Mouse (Mus musculus) brain, adult 2 months (tissue): ENCODE measurements around the gene Gm19668.
"Not testable (repeated sequence)": the region's sequence is repeated elsewhere in the genome, so short reads cannot be mapped to it uniquely, and the experiment has no call there.

ENCODE experiments used
- DNase-seq: peaks from one replicate; pipeline ENCODE4 v3.0.0; 2011; ENCODE audit warnings: low read depth, low spot score

Gene Gm19668

GRCm38 (mm10) chr10:77771225-77771624 lies 27.7 kb downstream of the Gm19668 start, which contains the start of gene Gm3238:
Gene Gm3238 (minus strand): TSS chr10:77771325.
- not testable (repeated sequence) for DNase-seq

- DNase-seq: no peak
Observed at GRCm38 (mm10) chr10:77769727-77770126, 29.2 kb downstream of the Gm19668 start.

GRCm38 (mm10) chr10:77759582-77759981 lies 39.4 kb downstream of the Gm19668 start, which contains the start of gene Gm3233:
Gene Gm3233 (minus strand): TSS chr10:77759682.
- DNase-seq: not testable (repeated sequence)

GRCm38 (mm10) chr10:77753448-77753847 lies 45.5 kb downstream of the Gm19668 start:
- DNase-seq: no peak

GRCm38 (mm10) chr10:77752312-77752711 lies 46.6 kb downstream of the Gm19668 start:
- DNase-seq: not testable (repeated sequence)

GRCm38 (mm10) chr10:77751254-77751653 lies 47.7 kb downstream of the Gm19668 start, which contains the start of gene Gm9736:
Gene Gm9736 (minus strand): TSS chr10:77751354.
- DNase-seq: not testable (repeated sequence)

- DNase-seq: not testable (repeated sequence)
Observed at GRCm38 (mm10) chr10:77750686-77751085, 48.2 kb downstream of the Gm19668 start.
